Mouse (Mus musculus) small intestine, adult 2 months (tissue): ENCODE results near the gene Atp2b4.

Experiments used
- CTCF ChIP-seq: fragments of 200-500 bp; IDR thresholded peaks from 2 replicates; pipeline ENCODE4 v1.5.1; 2012; ENCODE audit warnings: low read depth, mild to moderate bottlenecking, control low read depth, inconsistent platforms, low read length, moderate library complexity, mixed read lengths; ENCODE audit not compliant: insufficient replicate concordance, insufficient read length; ENCODE audit errors: extremely low read depth
- POLR2A ChIP-seq: fragments of 200-500 bp; IDR thresholded peaks from 2 replicates; pipeline ENCODE4 v1.6.1; 2012; ENCODE audit warnings: low read depth, mild to moderate bottlenecking, control low read depth, inconsistent platforms, low read length, moderate library complexity

- TF ChIP-seq CTCF (no peak), POLR2A (no peak)
Observed at GRCm38 (mm10) chr1:133809376-133809775, 8.5 kb upstream of the Atp2b4 start.
